Mouse (Mus musculus) forelimb bud, embryonic 11.5 days (tissue): Measurements from ENCODE around the gene Lgmn.

Experiments used
- DNase-seq: peaks from one replicate; pipeline ENCODE4 v3.0.0-alpha.2; 2012; ENCODE audit warnings: low read depth, low spot score

The Lgmn gene

GRCm38 (mm10) chr12:102439632-102440023, at the start of gene Lgmn:
Gene Lgmn (minus strand): TSS chr12:102439813.
- peak; percentile 97 for DNase-seq

GRCm38 (mm10) chr12:102484946-102485345, 45.3 kb upstream of the Lgmn start:
- no peak for DNase-seq

GRCm38 (mm10) chr12:102480481-102480880, 40.9 kb upstream of the Lgmn start:
- no peak for DNase-seq

- no peak for DNase-seq
Observed at GRCm38 (mm10) chr12:102474411-102474810, 34.8 kb upstream of the Lgmn start.

GRCm38 (mm10) chr12:102468894-102469764, 29.5 kb upstream of the Lgmn start, which contains the start of gene Golga5:
Gene Golga5 (plus strand): TSS chr12:102469135.
- peak; percentile 97 for DNase-seq

GRCm38 (mm10) chr12:102468136-102468535, 28.5 kb upstream of the Lgmn start:
- DNase-seq = no peak

GRCm38 (mm10) chr12:102464650-102465049, 25.0 kb upstream of the Lgmn start:
- no peak for DNase-seq

- DNase-seq = no peak
Observed at GRCm38 (mm10) chr12:102461177-102461576, 21.6 kb upstream of the Lgmn start.

- no peak for DNase-seq
Observed at GRCm38 (mm10) chr12:102460014-102460413, 20.4 kb upstream of the Lgmn start.

GRCm38 (mm10) chr12:102456467-102457193, 17.0 kb upstream of the Lgmn start:
- DNase-seq = no peak

GRCm38 (mm10) chr12:102453581-102453980, 14.0 kb upstream of the Lgmn start:
- DNase-seq = peak; percentile 46

GRCm38 (mm10) chr12:102451126-102451851, 11.7 kb upstream of the Lgmn start:
- DNase-seq = no peak

GRCm38 (mm10) chr12:102450437-102450836, 10.8 kb upstream of the Lgmn start:
- DNase-seq = no peak

- DNase-seq = no peak
Observed at GRCm38 (mm10) chr12:102445436-102445835, 5.8 kb upstream of the Lgmn start.

- no peak for DNase-seq
Observed at GRCm38 (mm10) chr12:102443676-102444075, 4.1 kb upstream of the Lgmn start.

- no peak for DNase-seq
Observed at GRCm38 (mm10) chr12:102442639-102443038, 3.0 kb upstream of the Lgmn start.

- DNase-seq = no peak
Observed at GRCm38 (mm10) chr12:102441141-102441540, 1.5 kb upstream of the Lgmn start.

- DNase-seq = no peak
Observed at GRCm38 (mm10) chr12:102440551-102440950, 938 bp upstream of the Lgmn start.

GRCm38 (mm10) chr12:102438983-102439631, 506 bp downstream of the Lgmn start:
- DNase-seq = no peak

GRCm38 (mm10) chr12:102437952-102438351, 1.7 kb downstream of the Lgmn start:
- no peak for DNase-seq

- DNase-seq = no peak
Observed at GRCm38 (mm10) chr12:102436939-102437526, 2.6 kb downstream of the Lgmn start.
